Mouse (Mus musculus): ENCODE results near the gene Gpatch2l.
A peak's percentile ranks its signal among the peaks of the same experiment; 100 is the strongest.

Gpatch2l gene

DNA sequence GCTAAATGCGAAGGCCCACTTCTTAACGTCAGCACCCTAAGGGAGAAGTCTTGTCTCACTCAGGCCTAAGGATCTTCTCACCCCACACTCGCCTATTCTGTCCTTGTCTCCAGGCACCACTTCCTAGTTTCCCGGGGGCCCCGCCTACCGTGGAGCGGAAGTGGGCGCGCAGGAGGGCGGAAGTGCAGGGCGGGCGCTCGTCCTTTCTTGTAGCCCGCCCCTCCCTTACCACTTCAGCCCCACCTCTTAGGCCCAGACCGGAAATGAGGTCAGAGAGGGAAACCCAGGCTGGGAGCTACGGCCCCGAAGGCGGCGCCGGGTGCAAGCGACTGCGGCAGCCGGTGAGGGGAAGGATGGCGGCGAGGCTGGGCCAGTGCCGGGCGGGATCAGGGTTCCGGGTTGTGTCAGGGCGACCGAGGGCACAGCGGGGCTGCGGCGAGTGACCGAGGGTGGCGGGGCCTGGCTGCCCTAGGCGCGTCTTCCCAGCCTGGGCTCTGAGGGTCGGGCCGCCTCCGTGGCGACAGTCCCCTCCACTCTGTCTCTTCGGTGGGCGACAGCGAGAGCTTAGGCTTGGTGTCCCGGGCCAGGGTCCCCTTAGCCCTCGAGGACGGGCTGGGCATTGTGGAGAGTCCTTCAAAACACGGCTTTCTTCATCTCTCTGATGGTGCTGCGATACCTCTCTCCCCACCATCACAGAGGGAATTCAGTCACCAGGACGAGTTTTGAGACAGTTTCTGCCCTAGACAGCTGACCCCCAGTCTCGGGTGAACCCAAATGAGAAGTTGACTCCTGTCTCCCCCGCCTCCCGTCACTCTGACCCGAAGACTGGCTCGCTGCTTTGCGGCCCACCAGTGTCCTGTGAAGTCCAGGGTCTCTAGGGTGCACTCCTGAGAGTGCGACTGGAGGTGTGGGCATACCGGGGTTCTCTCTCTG lies at the start of gene Gpatch2l:
Gpatch2l (plus strand) TSS at position 255 of the 933 bp plus-strand sequence.
- DNase-seq (ENCODE audit: low read depth, low spot score) = peak; percentile 98

DNA sequence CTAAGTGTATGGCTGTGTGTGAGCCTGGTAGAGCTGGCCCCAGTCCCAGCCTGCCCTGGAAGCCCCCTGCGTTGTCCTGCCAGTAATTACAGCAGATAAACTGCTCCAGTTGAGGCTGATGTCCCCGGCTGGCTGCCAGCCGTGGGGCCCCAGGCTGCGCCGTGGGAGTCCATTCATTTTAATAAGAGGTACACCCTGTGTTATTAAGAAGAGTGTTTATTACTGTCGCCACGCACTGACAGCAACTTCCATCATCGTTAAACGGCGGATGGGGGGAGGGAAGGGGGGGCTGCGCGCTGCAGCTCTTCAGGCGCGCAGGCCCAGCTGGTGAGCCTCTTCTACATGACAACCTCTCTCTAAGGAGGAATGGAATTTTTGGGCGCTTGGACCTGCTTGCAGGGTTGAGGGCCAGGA lies 49.6 kb upstream of the Gpatch2l start:
- DNase-seq (ENCODE audit: low read depth, low spot score) = no peak

DNA sequence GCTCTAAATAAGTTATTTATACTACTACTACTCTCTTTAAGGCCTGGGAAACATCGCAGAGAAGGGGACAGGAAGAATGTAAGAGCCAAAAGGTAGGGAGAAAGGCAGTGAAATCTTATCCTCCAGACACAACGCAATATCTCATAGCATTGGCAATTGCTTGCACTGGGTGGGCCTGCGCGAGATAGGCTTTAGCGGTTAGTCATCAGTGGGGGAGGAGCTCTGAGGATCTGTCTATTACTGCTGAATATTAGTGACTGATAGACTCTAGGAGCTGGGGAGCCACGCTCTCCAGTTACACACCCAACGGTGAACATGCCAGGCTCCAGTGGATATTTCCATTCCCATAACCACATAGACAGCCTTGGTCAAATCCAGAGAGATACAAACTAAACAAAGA lies 44.7 kb upstream of the Gpatch2l start:
- no peak for DNase-seq (ENCODE audit: low read depth, low spot score)

DNA sequence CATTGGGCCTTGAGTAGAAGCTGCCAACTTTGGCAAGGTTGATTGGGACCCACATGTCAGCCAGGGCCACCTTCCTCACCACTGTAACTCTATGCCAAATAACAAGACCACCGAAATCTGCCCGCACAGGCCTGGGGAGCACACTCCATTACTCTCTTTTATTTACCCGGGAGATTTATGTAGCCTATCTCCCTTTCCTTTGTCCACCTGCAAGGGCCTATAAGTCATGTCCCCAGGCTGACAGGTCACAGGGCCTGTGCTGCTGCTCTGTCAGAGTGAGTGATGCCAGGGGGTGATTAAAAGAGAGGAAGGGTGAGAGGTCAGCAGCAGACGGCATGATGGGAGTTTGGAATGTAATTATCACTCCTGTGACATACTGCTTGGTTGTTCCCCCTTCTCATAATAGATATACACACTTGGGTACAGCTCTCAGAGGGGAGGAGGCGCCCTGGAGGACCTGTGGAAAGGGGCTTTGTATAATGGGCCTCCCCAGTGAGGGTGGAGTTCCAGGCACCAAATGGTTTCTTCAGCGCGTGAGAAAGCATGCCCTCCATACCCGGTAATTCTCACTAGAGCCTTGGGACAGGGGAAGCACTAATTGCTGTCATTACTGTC lies 38.1 kb upstream of the Gpatch2l start:
- DNase-seq (ENCODE audit: low read depth, low spot score) = no peak

DNA sequence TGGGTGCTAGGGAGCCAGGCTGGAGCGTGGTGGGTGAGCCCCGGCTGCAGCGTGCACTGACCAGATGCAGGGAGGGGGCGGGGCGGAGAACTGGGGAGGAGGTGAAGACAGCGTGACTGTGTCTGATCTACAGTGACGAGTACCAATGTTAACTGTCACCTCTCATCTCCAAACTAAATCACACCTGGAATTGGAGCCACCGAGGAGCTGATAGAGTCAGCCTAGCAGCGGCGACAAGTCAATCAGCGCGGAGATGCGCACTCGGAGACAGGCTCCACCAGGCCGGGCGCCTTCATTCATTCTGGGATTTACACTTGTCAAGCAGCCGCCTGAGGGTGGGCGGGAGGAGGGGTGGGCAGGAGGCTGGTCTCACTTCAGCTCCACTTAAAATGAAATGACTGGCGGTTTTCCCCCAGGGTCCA lies 30.5 kb upstream of the Gpatch2l start:
- DNase-seq (ENCODE audit: low read depth, low spot score) = no peak

DNA sequence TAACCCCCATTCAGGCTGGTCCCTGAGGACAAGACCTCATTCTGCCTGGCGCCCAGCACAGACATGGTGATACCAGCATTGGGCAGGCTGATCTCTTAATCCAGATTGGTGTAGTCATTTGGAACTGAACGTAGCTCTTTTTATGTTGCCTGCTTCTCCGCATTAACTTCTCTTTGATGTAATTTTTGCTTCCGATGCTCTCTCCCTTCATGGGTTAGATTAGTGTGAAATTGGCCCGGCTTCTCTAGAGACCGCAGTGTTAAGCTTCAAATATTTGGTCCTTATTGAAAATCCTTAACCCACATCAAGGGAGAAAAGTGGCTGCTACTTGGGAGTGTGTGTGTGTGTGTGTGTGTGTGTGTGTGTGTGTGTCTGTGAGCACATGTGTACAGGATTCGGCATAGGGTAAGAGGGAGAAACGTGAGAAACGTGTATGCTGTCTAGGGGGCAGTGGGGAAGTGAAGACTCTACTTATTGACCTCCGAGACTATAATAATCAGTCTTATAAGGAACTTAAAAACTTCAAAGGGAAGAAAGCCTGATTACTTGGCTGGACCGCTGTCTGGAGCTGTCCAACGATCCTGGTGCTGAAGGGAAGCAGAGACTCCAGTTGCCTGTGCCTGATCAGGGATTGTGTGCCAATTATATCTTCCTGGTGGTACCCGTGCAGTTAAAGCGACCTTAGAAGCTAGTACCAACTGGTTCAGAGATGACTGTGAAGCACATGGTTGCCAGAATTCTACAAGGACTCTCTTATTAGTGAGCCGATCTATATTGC lies 28.8 kb upstream of the Gpatch2l start:
- peak; percentile 12 for DNase-seq (ENCODE audit: low read depth, low spot score)

DNA sequence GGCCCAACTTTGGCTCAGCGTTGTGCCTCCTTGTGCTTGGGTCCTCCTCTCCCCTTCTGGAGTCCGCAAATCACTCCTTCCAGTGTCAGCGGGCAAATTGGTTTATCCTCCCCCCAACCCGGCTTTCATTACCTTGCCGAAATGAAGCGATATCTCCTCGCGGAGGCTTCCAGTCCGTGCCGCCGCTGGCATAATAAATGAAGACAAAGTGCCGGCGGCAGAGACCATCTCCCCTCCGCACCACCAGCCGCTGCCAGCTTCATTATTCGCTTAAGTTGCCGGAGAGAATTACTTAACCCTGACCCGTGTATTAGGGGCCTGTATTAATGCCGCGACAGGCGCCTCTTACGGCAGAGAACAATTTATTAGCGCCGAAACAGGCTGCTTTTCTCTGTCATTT lies 27.5 kb upstream of the Gpatch2l start:
- no peak for DNase-seq (ENCODE audit: low read depth, low spot score)

DNA sequence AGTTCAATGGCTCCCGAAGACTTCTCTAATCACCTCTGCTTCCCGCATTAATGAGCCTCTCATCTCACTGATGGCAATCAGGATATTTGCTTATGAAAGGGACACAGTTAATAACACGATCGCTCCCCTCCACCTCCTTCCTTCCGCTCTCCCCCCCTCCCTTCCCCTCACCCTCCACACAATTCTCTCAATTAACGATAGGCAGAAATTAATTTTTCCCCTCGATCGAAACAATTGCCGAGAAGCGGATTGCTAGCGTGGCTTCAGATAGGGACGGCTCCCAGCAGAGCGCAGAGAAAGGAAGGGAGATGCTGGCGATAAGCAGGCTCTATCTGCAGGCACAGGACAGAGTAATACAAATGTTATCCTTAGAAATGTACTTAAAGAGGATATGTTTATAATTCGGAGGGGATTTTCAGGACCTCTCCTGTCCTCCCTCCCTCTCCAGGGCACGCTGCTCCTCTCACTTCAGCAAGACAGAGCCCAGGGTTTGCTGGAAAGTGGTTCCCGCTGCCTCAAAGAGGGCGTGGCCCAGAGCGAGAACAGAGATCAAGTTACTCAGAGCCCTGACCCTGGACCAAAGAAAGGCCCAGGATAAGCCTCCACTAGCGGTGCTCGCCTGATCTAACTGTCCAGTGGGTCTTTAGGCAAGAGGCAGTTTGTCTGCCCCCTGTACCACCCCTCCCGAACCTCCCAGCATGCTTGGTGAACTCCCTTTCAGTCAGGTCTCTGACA lies 24.8 kb upstream of the Gpatch2l start:
- DNase-seq (ENCODE audit: low read depth, low spot score) = no peak

DNA sequence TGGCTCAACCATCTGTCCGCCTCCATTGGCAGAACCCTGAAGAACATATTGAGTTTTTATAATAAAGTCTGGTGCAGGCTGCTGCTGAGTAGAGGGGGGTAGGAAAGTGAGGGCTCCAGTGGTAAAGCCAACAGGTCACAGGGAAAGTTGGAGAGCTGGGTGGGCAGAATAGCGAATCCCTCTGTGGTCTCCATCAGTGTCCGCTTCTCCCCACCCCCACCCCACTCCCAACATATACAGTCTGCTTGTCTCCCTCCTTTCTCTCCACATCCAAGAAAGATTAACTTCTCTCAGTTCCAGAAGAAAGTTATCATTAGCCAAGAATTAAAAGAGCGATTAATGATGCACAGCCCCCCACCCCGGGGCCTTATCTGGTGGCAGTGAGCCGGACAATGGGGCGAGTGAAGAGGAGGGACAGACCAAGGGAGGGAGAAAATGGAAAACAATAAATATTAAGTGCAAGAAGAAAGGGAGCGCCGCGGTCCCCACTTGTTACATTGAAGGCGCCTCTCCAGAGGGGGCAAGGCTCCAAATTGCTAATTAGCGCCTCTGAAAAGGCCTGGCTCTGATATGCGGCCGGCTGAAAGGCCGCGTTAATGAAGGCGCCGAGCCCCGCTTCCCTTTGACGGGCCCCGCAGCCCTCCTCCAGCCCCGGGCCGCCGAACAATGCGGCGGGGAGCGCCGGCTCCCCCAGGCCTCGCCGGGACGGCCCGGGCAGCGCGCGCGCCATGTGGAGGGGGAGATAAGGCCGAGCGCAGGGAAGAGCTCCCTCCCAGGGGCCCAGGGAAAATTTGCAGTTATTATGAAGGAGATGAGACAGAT lies 21.2 kb upstream of the Gpatch2l start:
- no peak for DNase-seq (ENCODE audit: low read depth, low spot score)

DNA sequence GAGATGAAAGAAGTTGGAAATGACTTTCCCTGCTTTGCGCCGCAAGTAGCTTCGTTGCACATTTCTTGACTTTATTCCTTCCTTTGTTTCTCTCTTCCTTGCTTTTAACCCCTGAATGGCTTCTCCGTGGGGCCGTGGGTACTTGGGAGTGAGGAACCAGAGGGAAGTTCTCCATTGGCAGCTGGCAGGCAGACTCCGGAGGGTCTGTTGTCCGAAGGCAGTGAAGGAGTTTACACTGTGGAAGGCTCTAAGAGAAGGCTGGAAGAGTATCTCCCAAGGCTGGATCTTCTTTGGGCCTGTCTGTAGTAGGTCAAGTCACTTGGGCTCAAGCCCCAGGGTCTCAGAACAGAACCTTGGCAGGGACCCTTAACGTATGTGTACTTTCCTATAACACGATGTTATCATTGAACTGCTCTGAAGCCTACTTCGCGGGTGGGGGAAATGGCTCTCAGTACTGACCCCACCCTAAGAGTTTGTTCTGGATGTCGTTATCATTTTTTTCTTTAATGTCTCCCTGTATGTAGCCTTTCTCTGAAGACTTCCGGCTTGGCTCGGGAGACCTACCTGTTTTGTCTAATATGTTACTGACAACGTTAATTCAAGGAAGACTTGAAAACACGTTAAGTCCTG lies 20.5 kb upstream of the Gpatch2l start:
- DNase-seq (ENCODE audit: low read depth, low spot score) = no peak

DNA sequence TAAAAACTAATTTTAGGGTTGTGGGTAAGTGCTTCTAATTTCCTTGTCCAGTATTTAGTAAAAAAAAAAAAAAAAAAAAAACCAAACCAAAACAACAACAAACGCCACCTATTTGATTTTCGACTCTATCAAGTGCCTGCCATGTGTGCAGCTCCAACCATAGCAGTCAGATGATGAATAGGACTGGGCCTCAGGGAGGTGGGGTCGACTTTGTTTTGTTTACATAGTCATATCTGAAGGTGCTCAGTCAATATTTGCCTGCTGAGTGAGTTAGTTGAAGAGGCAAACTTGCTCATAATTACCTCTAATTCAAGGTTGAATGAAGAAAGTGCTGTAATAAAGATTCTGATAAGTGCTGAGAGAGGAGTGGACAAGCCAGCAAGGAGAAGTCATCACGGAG lies 7.4 kb upstream of the Gpatch2l start:
- DNase-seq (ENCODE audit: low read depth, low spot score) = no peak

DNA sequence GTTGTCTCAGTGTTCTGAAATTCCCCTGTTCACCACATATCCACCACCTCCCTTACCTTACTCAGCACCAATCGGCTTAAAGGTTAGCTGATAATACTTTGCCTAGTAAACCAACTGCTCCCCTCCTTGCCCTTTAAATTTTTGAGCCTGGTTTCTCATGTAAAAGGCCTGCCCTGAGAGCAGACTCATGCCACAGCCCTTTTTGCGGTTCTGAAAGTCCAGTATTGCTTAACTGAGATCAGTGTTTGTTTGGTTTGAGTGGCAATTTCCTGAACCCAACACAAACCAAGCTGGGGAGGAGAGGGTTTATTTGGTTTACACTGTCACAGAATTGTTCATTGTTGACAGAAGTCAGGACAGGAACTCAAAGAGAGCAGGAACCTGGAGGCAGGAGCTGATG lies 2.9 kb upstream of the Gpatch2l start:
- no peak for DNase-seq (ENCODE audit: low read depth, low spot score)

DNA sequence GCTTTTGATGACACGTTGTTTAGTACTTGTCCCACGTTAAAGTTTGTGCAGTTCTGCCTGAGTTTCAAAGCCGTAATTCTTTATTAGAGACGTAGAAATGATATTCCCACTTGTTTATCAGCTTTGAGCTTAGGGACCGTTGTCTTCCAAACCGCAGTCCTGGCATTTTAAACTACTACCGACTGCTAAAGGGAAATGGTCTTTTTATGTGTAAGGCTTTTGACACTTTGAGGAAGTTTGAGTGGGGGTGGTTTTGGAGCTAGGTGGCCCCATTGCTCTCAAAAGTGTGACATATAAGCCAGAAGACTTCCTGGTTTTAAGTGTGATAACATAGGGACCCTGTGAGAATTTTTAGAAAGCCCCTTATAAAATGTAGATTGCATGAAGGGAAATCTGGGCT lies 905 bp downstream of the Gpatch2l start:
- DNase-seq (ENCODE audit: low read depth, low spot score) = peak; percentile 56

DNA sequence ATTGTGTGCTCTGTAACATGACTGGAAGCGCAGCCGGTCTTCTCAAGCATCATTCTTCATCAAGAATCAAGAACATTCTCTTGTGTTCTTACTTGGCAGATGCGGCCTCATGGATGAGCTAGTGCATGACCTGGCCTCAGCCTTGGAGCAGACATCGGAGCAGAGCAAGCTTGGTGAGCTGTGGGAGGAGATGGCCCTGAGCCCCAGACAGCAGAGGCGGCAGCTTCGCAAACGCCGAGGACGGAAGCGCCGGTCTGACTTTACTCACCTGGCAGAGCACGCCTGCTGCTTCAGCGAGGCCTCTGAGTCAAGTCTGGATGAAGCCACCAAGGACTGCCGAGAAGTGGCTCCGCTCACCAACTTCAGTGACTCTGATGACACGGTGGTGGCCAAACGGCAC lies 2.3 kb downstream of the Gpatch2l start:
- DNase-seq (ENCODE audit: low read depth, low spot score) = no peak

DNA sequence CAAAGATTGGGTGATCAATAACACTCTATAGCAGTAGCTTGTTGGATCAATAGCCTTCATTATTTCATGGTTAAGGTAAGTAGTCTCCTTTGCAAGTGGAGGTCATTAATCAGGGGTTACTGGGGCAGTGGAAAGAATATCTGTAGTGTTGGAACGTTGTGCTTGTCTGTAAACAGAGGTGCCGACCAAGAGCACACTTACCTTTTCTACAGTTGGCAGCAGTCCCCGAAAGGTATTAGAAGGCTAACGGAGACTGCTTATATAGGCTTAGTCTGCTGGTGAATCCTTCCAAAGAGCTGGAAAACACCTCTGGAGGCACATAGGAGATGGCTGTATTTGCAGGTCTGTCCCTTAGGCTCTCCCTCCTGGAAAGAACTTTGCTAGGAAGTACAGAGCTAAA lies 8.5 kb downstream of the Gpatch2l start:
- no peak for DNase-seq (ENCODE audit: low read depth, low spot score)

DNA sequence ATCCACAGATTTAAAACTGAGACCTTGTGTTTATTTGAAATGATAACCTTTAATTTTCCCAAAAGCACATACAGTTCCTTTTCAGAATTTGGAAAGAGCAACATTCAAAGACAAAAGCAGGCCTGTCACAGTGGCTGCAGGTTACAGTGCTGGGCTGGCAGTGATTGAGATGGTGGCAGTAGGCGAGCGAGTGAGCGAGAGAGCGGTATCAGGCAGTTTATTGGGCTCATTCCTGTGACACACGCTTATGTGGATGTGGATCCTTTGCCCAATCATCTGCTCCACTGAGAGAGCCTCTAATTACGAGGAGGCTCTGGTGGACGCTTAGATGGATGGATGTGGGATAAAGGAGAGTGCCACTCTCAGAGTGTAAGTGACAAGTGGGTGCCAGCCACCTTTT lies 13.3 kb downstream of the Gpatch2l start:
- DNase-seq (ENCODE audit: low read depth, low spot score) = no peak

DNA sequence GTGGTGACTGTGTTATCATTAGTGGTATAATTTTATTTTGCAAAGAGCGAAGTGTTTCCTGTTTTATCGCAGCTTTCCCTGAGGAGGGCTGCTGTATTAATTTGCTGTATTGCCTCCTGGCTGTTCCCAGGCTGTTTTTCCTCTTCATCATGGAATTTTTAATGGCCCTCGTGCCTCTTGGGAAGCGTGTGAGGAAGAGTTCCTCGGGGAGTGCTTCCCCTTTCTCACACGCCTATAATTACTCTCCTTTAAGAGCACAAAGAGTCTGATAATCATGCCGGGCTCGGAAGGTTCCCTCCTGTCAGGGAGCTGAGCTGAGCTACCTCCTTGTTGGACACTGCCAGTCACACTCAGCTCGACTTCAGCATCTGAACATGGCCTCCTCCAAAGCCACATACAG lies 30.0 kb downstream of the Gpatch2l start:
- no peak for DNase-seq (ENCODE audit: low read depth, low spot score)

DNA sequence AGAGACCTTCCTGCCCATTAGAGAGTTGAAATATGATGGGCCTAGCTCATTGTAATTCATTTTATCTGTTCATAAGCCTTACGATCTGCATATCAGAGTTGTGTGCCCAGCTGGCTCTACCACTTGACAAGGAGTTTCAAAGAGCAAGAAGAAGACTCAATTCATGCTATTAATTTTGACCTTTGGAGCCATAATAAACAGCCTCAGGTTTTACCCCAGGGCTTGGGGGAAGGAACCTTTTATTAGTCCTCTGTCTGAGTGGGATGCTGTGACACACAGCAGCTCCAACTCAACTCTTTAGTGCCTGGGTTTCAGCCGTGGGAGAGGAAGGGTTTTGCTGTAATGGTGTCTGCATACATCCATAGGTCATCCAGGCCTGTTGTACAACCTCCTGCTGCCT lies 32.6 kb downstream of the Gpatch2l start:
- no peak for DNase-seq (ENCODE audit: low read depth, low spot score)

DNA sequence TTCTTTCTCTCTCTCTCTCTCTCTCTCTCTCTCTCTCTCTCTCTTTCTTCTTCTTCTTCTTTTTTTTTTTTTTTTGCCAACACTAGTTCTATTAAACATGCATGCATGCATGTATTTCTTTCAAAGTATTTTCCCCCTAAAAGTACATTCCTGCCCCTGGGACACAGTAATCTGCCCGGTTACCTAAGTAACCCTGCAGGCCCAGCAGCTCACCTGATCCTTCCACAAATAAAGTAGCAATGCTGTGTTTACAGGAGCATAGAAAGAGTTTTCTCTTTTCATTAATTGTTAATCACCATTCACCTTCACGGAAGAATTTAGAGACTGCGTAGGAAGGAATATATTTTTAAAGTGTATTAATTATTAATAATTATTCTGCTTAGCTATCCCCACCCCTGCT lies 34.1 kb downstream of the Gpatch2l start:
- no peak for DNase-seq (ENCODE audit: low read depth, low spot score)

DNA sequence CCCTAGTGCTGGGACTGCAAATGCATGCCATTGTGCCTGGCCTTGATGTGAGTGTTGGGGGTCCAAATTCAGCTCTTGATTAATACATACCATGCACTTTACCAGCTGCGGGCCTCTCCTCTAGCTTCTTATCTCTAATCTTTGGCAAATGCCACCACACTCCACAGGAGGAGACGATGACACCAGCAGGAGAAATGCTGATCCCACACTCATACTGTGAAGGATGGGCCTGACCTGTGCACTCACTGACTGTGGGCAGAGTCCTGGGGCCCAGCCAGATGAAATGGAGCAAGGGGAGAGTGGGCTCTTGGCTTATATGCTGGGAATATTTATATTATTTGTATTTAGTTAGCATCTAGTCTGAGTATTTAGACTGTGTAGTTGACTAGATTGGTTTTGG lies 34.8 kb downstream of the Gpatch2l start:
- DNase-seq (ENCODE audit: low read depth, low spot score) = no peak

All from CD4-positive helper T cell, adult 2 months (primary cell).